Mouse (Mus musculus) liver, embryonic 16.5 days (tissue): ENCODE measurements around the gene Kif4. TPM values are rescaled to one million over a fixed set of nuclear protein-coding genes. Genes with fewer than 3 reads are reported as not detected.

ENCODE experiments used
- ATAC-seq: fragments of 200-750 bp; cut with Nextera tagmentation; 2 replicates; pipeline ENCODE4 v1.8.0; 2017; ENCODE audit warnings: low read depth, mild to moderate bottlenecking, moderate number of reproducible peaks, moderate library complexity
- H3K27ac ChIP-seq: fragments of 300-500 bp; sonication (generic); 2 replicates; pipeline ENCODE4 v1.5.1; 2014; ENCODE audit warnings: mild to moderate bottlenecking, low read length
- H3K27me3 ChIP-seq: fragments of 300-500 bp; sonication (generic); 2 replicates; pipeline ENCODE4 v1.6.1; 2014; ENCODE audit warnings: low read depth, low read length, mixed read lengths; ENCODE audit not compliant: control insufficient read depth, insufficient read depth
- H3K36me3 ChIP-seq: fragments of 300-500 bp; sonication (generic); 2 replicates; pipeline ENCODE4 v1.6.1; 2014; ENCODE audit warnings: mild to moderate bottlenecking; ENCODE audit not compliant: control insufficient read depth, insufficient read depth
- H3K4me1 ChIP-seq: fragments of 300-500 bp; sonication (generic); 2 replicates; pipeline ENCODE4 v1.6.1; 2014; ENCODE audit warnings: low read depth, low read length, mixed read lengths; ENCODE audit not compliant: control insufficient read depth
- H3K4me2 ChIP-seq: fragments of 300-500 bp; sonication (generic); 2 replicates; pipeline ENCODE4 v1.6.1; 2014; ENCODE audit warnings: low read depth, low read length, mixed read lengths
- H3K4me3 ChIP-seq: fragments of 300-500 bp; sonication (generic); 2 replicates; pipeline ENCODE4 v1.5.1; 2014; ENCODE audit warnings: low read depth, mild to moderate bottlenecking, low read length
- H3K9ac ChIP-seq: fragments of 300-500 bp; sonication (generic); 2 replicates; pipeline ENCODE4 v1.6.1; 2014; ENCODE audit warnings: low read depth, low read length
- H3K9me3 ChIP-seq: fragments of 300-500 bp; sonication (generic); replicated peaks from 2 replicates; pipeline ENCODE4 v1.6.1; 2016; ENCODE audit warnings: low read length; ENCODE audit not compliant: control insufficient read depth
- WGBS: fragments of 180-500 bp; shearing (Covaris S2); extraction: QIAGEN DNeasy Blood & Tissue Kit; methylation state at CpG from one replicate; pipeline ENCODE4 v1.1.7; 2014; ENCODE audit not compliant: insufficient replicate concordance; 5-methylcytosine and 5-hydroxymethylcytosine counted together
- polyA plus RNA-seq: library from polyadenylated mRNA; unstranded; fragments of >200 nt; fragmentation: Nextera tagmentation; extraction: Ambion mirVana; gene quantifications from 2 replicates; pipeline ENCODE4 v1.2.1, GENCODE M21; 2015

Gene Kif4
- polyA plus RNA-seq, 1 experiment from 2014 or later, result 21.2 TPM

DNA sequence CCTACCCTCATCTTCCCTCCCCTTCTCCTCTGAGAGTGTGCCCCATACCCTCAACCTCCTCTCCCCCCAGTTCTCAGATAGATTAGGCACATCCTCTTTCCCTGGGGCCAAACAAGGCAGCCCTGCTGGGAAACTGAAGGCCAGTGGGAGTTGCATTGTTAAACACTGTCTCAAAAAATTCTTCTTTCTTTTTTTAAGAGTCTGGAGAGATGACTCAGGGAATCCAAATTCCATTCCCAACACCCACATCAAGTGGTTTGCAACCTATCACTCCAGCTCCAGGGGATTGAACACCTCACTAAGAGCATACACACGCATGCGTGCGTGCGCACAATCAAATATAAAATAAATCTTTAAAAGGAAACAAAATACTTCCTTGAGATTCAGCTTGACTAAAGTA, 71.2 kb downstream of the Kif4 start:
- whole genome bisulfite sequencing, result 97% methylated on average over 4 of the region's 4 CpGs
- Histone ChIP-seq H3K9me3 (no peaks in the 10 kb centered on the region), H3K9ac (no peak overlapping the region), H3K4me1 (no peaks in the 10 kb centered on the region), H3K27me3 (no peaks in the 10 kb centered on the region), H3K27ac (no peak overlapping the region), H3K4me2 (no peak overlapping the region), H3K36me3 (peaks cover 19% of the 10 kb centered on the region), H3K4me3 (no peak overlapping the region)
- ATAC-seq, result no peak

DNA sequence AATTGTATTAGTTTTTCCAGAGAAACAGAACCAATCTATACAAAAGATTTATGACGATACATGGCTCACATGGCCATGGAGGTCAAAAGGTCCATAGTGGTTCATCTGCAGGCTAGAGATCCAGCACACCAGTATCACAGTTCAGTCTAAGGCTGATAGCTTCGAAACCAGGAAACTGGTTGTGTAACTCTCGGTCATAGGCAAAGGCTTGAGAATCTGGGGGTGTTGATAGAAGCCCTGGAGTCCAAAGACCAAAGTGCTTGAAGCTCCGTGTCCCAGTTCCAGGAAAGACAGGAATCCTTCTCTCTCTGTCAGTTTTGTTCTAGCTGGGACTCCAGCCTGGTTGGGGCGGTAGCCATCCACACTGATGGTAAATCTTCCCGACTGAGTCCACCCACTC, 82.5 kb downstream of the Kif4 start:
- Histone ChIP-seq H3K27ac (no peak overlapping the region), H3K4me2 (no peak overlapping the region), H3K27me3 (no peaks in the 10 kb centered on the region), H3K9me3 (no peaks in the 10 kb centered on the region), H3K4me3 (no peak overlapping the region), H3K9ac (no peak overlapping the region), H3K36me3 (peaks cover 17% of the 10 kb centered on the region), H3K4me1 (no peaks in the 10 kb centered on the region)
- 73% methylated on average over 6 of the region's 6 CpGs for WGBS
- ATAC-seq, result no peak

DNA sequence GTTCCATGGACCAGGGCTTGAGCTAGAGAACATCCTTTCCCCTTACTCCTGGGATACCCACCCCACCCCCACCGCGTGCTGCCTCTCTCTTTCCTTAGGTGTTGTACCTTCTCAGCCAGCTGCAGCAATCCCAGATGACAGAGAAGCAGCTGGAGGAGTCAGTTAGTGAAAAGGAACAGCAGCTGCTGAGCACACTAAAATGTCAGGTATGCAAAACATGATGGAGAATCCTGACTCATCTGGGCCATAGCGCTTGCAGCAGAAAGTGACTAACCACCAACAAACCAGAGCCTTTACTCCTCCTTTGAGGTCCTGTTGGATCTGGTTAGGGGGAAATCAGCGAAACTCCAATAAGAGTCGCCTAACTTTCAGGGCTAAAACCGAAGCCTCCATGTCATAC, 90.6 kb downstream of the Kif4 start:
- Histone ChIP-seq H3K9ac (no peak overlapping the region), H3K4me3 (no peak overlapping the region), H3K36me3 (peaks cover 42% of the 10 kb centered on the region), H3K4me1 (no peaks in the 10 kb centered on the region), H3K4me2 (no peak overlapping the region), H3K27ac (no peak overlapping the region), H3K9me3 (no peaks in the 10 kb centered on the region), H3K27me3 (no peaks in the 10 kb centered on the region)
- ATAC-seq, result no peak
- 92% methylated on average over 6 of the region's 6 CpGs for WGBS

DNA sequence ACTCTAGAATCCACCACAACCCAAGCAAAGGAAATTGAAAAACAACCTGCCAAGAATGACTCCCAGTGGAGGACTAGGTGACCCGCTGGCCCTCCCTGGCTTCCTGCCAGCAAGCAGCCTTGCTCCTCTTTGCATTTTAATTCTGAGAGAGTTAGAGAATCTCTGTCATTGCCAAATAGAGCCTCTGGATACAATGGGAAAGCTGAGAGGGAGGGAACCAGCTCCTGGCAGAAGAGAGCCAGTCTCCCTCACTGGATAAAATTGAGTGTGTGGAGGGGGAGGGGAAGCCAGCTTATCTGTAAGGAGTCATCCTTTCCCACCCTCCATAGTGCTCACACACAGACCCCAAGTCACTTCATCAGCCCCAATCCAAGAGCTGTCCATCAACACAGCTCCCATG, 103.4 kb downstream of the Kif4 start:
- H3K4me2 ChIP-seq, result no peak overlapping the region
- WGBS, result 52% methylated on average over 1 of the region's 1 CpGs
- H3K9ac ChIP-seq, result no peak overlapping the region
- H3K27me3 ChIP-seq, result no peaks in the 10 kb centered on the region; the same call in 1 of the 2 replicates
- no peak overlapping the region for H3K27ac ChIP-seq
- H3K4me3 ChIP-seq, result no peak overlapping the region
- no peak for ATAC-seq
- no peaks in the 10 kb centered on the region for H3K9me3 ChIP-seq
- no peaks in the 10 kb centered on the region for H3K4me1 ChIP-seq
- H3K36me3 ChIP-seq, result peaks cover 23% of the 10 kb centered on the region

DNA sequence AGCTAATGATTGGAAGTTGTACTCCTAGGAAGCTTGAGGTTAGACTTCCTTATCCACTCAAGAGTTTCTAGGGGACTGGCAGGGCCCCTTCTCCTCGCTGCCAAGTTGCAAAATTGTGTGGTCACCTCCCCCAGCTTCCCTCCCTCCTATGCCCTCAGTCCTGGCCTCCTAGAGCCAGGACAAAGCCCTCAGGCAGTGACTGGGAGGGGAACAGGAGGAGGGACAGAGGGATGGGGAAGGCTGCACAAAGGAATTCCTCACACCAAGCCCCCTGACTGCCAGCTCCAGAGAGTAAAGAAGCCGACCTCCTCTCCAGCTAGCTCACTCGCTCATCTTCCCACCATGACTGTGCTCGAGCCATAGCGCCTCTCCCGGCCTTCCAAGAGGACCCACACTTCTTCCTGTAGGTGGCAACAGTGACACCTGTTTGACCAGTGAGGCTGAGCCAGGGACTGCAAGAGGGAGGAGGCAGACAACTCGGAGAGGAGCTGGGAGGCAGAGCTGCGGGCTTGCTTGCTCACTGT, 104.2 kb downstream of the Kif4 start, which contains the start of gene Gdpd2:
Gdpd2 (plus strand) TSS at position 209 of the 524 bp plus-strand sequence.
- Histone ChIP-seq H3K4me3 (no peak within 1 kb of the TSS), H3K9me3 (no peaks in the 10 kb centered on the region), H3K36me3 (peaks cover 20% of the 10 kb centered on the region), H3K4me2 (no peak within 1 kb of the TSS), H3K4me1 (no peaks in the 10 kb centered on the region), H3K27ac (no peak within 1 kb of the TSS), H3K9ac (no peak within 1 kb of the TSS), H3K27me3 (no peaks in the 10 kb centered on the region; the same call in 1 of the 2 replicates)
- 0 out of 2 replicates have a peak, but pooled peaks have one; percentile 9 for ATAC-seq
- WGBS, result 22% methylated on average over 8 of the region's 8 CpGs

DNA sequence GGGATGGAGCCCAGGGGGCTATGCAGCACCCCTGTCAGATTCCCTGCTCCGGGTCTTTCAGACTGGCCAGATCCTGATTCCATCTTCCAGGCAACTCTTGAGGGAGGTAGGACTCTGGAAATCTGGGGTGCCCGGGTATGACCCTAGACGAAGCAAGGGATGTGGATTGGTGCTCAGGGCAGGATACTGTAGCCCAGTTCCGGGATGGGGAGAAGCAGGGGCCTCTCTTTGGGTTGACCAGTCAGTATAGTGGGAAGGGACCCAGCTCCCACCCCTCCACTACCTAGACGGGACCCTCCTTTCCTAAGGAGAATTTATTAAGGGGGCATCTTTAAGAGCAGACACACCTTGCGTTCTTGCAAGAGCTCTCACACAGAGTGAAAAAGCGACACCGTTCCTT, 104.7 kb downstream of the Kif4 start:
- Histone ChIP-seq H3K4me3 (no peak overlapping the region), H3K36me3 (peaks cover 15% of the 10 kb centered on the region), H3K27me3 (no peaks in the 10 kb centered on the region; the same call in 1 of the 2 replicates), H3K4me1 (no peaks in the 10 kb centered on the region), H3K27ac (no peak overlapping the region), H3K9me3 (no peaks in the 10 kb centered on the region), H3K4me2 (no peak overlapping the region), H3K9ac (no peak overlapping the region)
- WGBS, result 36% methylated on average over 8 of the region's 8 CpGs
- ATAC-seq, result no peak

DNA sequence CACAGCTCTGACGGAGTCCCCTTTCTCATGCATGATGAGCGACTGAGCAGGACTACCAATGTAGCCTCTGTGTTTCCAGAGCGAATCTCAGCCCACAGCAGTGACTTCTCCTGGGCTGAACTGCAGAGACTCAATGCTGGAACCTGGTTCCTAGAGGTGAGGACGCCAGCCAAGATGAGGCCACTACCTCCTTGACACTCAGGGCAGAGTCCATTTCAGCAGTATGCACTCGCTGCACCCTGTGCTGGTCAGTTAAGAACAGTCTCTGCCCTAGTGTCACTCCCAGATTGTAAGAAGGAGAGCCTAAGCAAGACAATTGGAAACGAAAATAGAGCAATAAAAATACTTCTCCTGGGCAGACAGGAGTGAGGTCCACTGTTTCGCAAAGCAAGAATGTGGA, 108.8 kb downstream of the Kif4 start:
- 56% methylated on average over 7 of the region's 7 CpGs for WGBS
- Histone ChIP-seq H3K27ac (no peak overlapping the region), H3K4me1 (no peaks in the 10 kb centered on the region), H3K4me3 (no peak overlapping the region), H3K27me3 (no peaks in the 10 kb centered on the region; the same call in 1 of the 2 replicates), H3K36me3 (no peaks in the 10 kb centered on the region), H3K9me3 (no peaks in the 10 kb centered on the region), H3K9ac (no peak overlapping the region), H3K4me2 (no peak overlapping the region)
- no peak for ATAC-seq

DNA sequence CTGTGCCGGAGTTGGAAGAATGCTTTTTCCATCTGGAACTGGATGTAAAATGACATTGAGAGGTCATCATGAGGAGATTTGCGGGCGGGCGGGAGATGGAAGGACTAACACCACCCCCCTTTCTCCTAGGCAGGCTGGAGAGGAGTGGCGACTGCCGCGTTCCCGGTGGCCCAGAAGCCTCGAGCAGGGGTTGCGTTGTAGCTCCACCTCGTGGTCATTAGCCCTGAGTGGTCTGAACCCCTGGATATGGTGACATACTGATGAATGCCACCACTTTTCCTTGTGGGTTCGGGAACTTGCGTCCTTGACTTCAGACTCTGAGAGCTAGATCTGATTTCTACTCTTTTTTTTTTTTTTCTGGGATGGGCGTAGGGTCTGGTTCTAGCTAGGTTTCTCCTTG, 113.4 kb downstream of the Kif4 start:
- no peak overlapping the region for H3K4me3 ChIP-seq
- no peak overlapping the region for H3K9ac ChIP-seq
- H3K4me1 ChIP-seq, result no peaks in the 10 kb centered on the region
- H3K9me3 ChIP-seq, result no peaks in the 10 kb centered on the region
- H3K27me3 ChIP-seq, result no peaks in the 10 kb centered on the region
- 0 out of 2 replicates have a peak, but pooled peaks have one; percentile 16 for ATAC-seq
- WGBS, result 19% methylated on average over 14 of the region's 14 CpGs
- H3K4me2 ChIP-seq, result no peak overlapping the region
- no peak overlapping the region for H3K27ac ChIP-seq
- no peaks in the 10 kb centered on the region for H3K36me3 ChIP-seq

DNA sequence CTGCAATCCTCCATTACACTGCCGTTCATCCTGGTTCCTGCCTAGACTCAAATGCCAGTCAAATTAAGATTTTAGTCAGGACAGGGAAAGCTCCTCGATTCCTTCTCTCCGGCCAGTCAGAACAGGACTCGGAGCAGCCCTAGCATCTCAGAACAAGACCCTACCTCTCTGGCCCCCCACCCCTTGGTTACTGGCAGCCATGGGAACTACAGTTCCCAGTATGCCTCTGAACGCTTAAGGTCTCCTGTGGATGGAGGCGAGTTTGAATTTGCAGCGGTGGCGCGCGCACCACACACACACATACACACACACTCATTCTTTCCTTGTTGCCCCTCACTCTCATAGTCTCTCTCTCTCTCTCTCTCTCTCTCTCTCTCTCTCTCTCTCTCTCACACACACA, 113.9 kb downstream of the Kif4 start:
- no peak for ATAC-seq
- no peaks in the 10 kb centered on the region for H3K4me1 ChIP-seq
- no peak overlapping the region for H3K27ac ChIP-seq
- H3K4me2 ChIP-seq, result no peak overlapping the region
- H3K27me3 ChIP-seq, result no peaks in the 10 kb centered on the region
- WGBS, result 26% methylated on average over 10 of the region's 10 CpGs
- H3K9me3 ChIP-seq, result no peaks in the 10 kb centered on the region
- H3K9ac ChIP-seq, result no peak overlapping the region
- H3K4me3 ChIP-seq, result no peak overlapping the region
- no peaks in the 10 kb centered on the region for H3K36me3 ChIP-seq
